9 mouse cellular contexts compared by ENCODE assay signal in genomic region chr9:45877928-45878327, GRCm38 (mm10). TPM values are rescaled to one million over a fixed set of nuclear protein-coding genes. Genes with fewer than 3 reads are reported as not detected.
A peak's percentile ranks its signal among the peaks of the same experiment; 100 is the strongest.
DNase-seq lines count a peak whose midpoint lies in the region; ATAC-seq and TF ChIP-seq lines count a peak whose summit lies in the region.
"Had no signal": no experiment of that assay in that cellular context is flagged by ENCODE, and none has a peak within 500 bp of the region (broad histone marks: within the 10 kb centered on the region; RNA-seq: fewer than 3 reads in every experiment).

No protein-coding gene starts in this region.

- H3K9ac ChIP-seq in limb, embryonic 14.5 days (ENCODE audit: low read depth, low read length, severe bottlenecking) = no peak overlapping the region
- H3K9ac ChIP-seq: heart, embryonic 13.5 days had no signal

- H3K9me3 ChIP-seq in limb, embryonic 14.5 days (ENCODE audit: control insufficient read depth, low read length) = no peaks in the 10 kb centered on the region
- no peaks in the 10 kb centered on the region for H3K9me3 ChIP-seq in limb, embryonic 10.5 days (replicated peaks)
- H3K9me3 ChIP-seq: heart, embryonic 13.5 days had no signal

- no peaks in the 10 kb centered on the region for H3K4me1 ChIP-seq in limb, embryonic 14.5 days (ENCODE audit: control insufficient read depth, insufficient read depth, low read length)
- no peaks in the 10 kb centered on the region for H3K4me1 ChIP-seq in limb, embryonic 10.5 days
- H3K4me1 ChIP-seq: heart, embryonic 13.5 days had no signal

- 70% methylated on average over 2 of the region's 2 CpGs for whole genome bisulfite sequencing in limb, embryonic 14.5 days
- WGBS in limb, embryonic 10.5 days = 83% methylated on average over 2 of the region's 2 CpGs

- H3K27me3 ChIP-seq in limb, embryonic 14.5 days (ENCODE audit: control insufficient read depth, insufficient read depth, low read length) = no peaks in the 10 kb centered on the region
- no peaks in the 10 kb centered on the region for H3K27me3 ChIP-seq in limb, embryonic 10.5 days (ENCODE audit: low read depth, poor library complexity, severe bottlenecking)
- H3K27me3 ChIP-seq: heart, embryonic 13.5 days had no signal

- DNase-seq in adrenal gland, postnatal 14 days = peak; percentile 31
- DNase-seq in adrenal gland, postnatal 4 days (ENCODE audit: low spot score in 2 of 2) = no peak
- peak; percentile 81 for DNase-seq in limb, embryonic 14.5 days (ENCODE audit: low spot score)
- DNase-seq in limb, embryonic 10.5 days (ENCODE audit: low spot score) = no peak
- DNase-seq in lung, postnatal 14 days = peak; percentile 68
- no peak for DNase-seq in ovary, postnatal 36 days (ENCODE audit: low spot score)

- H3K4me3 ChIP-seq in limb, embryonic 14.5 days (replicated peaks; ENCODE audit: low read length) = no peak overlapping the region
- H3K4me3 ChIP-seq in limb, embryonic 10.5 days = no peak overlapping the region
- H3K4me3 ChIP-seq: heart, embryonic 13.5 days had no signal

- no peak overlapping the region for H3K4me2 ChIP-seq in limb, embryonic 14.5 days (replicated peaks; ENCODE audit: low read depth, low read length, severe bottlenecking)
- H3K4me2 ChIP-seq: heart, embryonic 13.5 days had no signal

- no peak for ATAC-seq in limb, embryonic 14.5 days (ENCODE audit: low FRiP score, low read depth)
- ATAC-seq in erythroid progenitor cell, adult 5-6 weeks (replicated peaks; ENCODE audit: low FRiP score, poor library complexity, severe bottlenecking) = 0 out of 2 replicates have a peak, but pooled peaks have one; percentile 57
- no peak for ATAC-seq in megakaryocyte-erythroid progenitor cell, adult 5-6 weeks (replicated peaks; ENCODE audit: low FRiP score, low TSS enrichment, poor library complexity, severe bottlenecking)

- H3K27ac ChIP-seq in limb, embryonic 14.5 days (replicated peaks; ENCODE audit: low read depth, low read length) = no peak overlapping the region
- no peak overlapping the region for H3K27ac ChIP-seq in limb, embryonic 10.5 days
- H3K27ac ChIP-seq: heart, embryonic 13.5 days had no signal

- H3K36me3 ChIP-seq in limb, embryonic 14.5 days (ENCODE audit: control insufficient read depth, insufficient read depth, low read length) = peaks cover 62% of the 10 kb centered on the region
- peaks cover 80% of the 10 kb centered on the region for H3K36me3 ChIP-seq in limb, embryonic 10.5 days

- no peak for TF ChIP-seq POLR2A in limb, embryonic 14.5 days (IDR thresholded peaks at IDR 0.05; ENCODE audit: borderline replicate concordance, extremely low read depth, insufficient read depth, insufficient read length)

RNA-seq across cellular contexts. Expression of gene Pcsk7, which starts 28.4 kb away (rescaled TPM):
- total RNA-seq in adrenal gland, postnatal 14 days (2021) = 26.6 and 28.4 TPM in 2 replicates
- total RNA-seq in adrenal gland, postnatal 4 days (2021) = 10 to 100 TPM; 31.3 to 35.6 TPM
- polyA plus RNA-seq in limb, embryonic 14.5 days (2012; rRNA removed) = 33.3 and 36.6 TPM in 2 replicates
- polyA plus RNA-seq in limb, embryonic 14.5 days (2014; fragmentation: Nextera tagmentation; extraction: Ambion mirVana) = 17.3 and 17.9 TPM in 2 replicates
- polyA plus RNA-seq in limb, embryonic 10.5 days (2016; fragmentation: Nextera tagmentation; extraction: Ambion mirVana) = 17.3 and 23.5 TPM in 2 replicates
- total RNA-seq in erythroid progenitor cell, adult 5-6 weeks (2015; ENCODE audit: low replicate concordance) = 7.6 and 13.4 TPM in 2 replicates
- 10.1 and 12.5 TPM in 2 replicates for total RNA-seq in erythroid progenitor cell, adult 5-6 weeks (2017; ENCODE audit: low replicate concordance)
- 17.4 and 24.5 TPM in 2 replicates for total RNA-seq in megakaryocyte-erythroid progenitor cell, adult 5-6 weeks (2014; fragmentation: Nextera tagmentation)
- 11.9 and 15.8 TPM in 2 replicates for total RNA-seq in megakaryocyte-erythroid progenitor cell, adult 5-6 weeks (2017)

RNA-seq across cellular contexts. Expression of gene Rnf214, which starts 28.8 kb away (rescaled TPM):
- 39.0 and 40.0 TPM in 2 replicates for total RNA-seq in adrenal gland, postnatal 14 days (2021)
- 10 to 100 TPM; 53.9 to 58.1 TPM for total RNA-seq in adrenal gland, postnatal 4 days (2021)
- 27.6 and 31.5 TPM in 2 replicates for polyA plus RNA-seq in limb, embryonic 14.5 days (2012; rRNA removed)
- polyA plus RNA-seq in limb, embryonic 14.5 days (2014; fragmentation: Nextera tagmentation; extraction: Ambion mirVana) = 55.7 and 57.0 TPM in 2 replicates
- polyA plus RNA-seq in limb, embryonic 10.5 days (2016; fragmentation: Nextera tagmentation; extraction: Ambion mirVana) = 52.0 and 61.2 TPM in 2 replicates
- 11.5 and 28.9 TPM in 2 replicates for total RNA-seq in erythroid progenitor cell, adult 5-6 weeks (2015; ENCODE audit: low replicate concordance)
- total RNA-seq in erythroid progenitor cell, adult 5-6 weeks (2017; ENCODE audit: low replicate concordance) = 71.4 and 81.8 TPM in 2 replicates
- 34.7 and 48.2 TPM in 2 replicates for total RNA-seq in megakaryocyte-erythroid progenitor cell, adult 5-6 weeks (2014; fragmentation: Nextera tagmentation)
- 22.6 and 26.0 TPM in 2 replicates for total RNA-seq in megakaryocyte-erythroid progenitor cell, adult 5-6 weeks (2017)

RNA-seq across cellular contexts. Expression of gene Bace1, which starts 39.5 kb away (rescaled TPM):
- 25.2 and 25.6 TPM in 2 replicates for total RNA-seq in adrenal gland, postnatal 14 days (2021)
- total RNA-seq in adrenal gland, postnatal 4 days (2021) = 10 to 100 TPM; 34.1 to 36.0 TPM
- 37.9 and 49.3 TPM in 2 replicates for polyA plus RNA-seq in limb, embryonic 14.5 days (2012; rRNA removed)
- 39.0 and 42.3 TPM in 2 replicates for polyA plus RNA-seq in limb, embryonic 14.5 days (2014; fragmentation: Nextera tagmentation; extraction: Ambion mirVana)
- polyA plus RNA-seq in limb, embryonic 10.5 days (2016; fragmentation: Nextera tagmentation; extraction: Ambion mirVana) = 20.3 and 22.1 TPM in 2 replicates
- 3.8 and 4.3 TPM in 2 replicates for total RNA-seq in erythroid progenitor cell, adult 5-6 weeks (2015; ENCODE audit: low replicate concordance)
- 1.5 and 2.2 TPM in 2 replicates for total RNA-seq in erythroid progenitor cell, adult 5-6 weeks (2017; ENCODE audit: low replicate concordance)
- 1.7 and 5.8 TPM in 2 replicates for total RNA-seq in megakaryocyte-erythroid progenitor cell, adult 5-6 weeks (2014; fragmentation: Nextera tagmentation)
- 0.52 and 0.99 TPM in 2 replicates for total RNA-seq in megakaryocyte-erythroid progenitor cell, adult 5-6 weeks (2017)

RNA-seq across cellular contexts. Expression of gene Cep164, which starts 49.4 kb away (rescaled TPM):
- 12.4 and 13.1 TPM in 2 replicates for total RNA-seq in adrenal gland, postnatal 14 days (2021)
- total RNA-seq in adrenal gland, postnatal 4 days (2021) = 10 to 100 TPM; 26.7 to 30.9 TPM
- 33.3 and 40.2 TPM in 2 replicates for polyA plus RNA-seq in limb, embryonic 14.5 days (2012; rRNA removed)
- 26.2 and 36.9 TPM in 2 replicates for polyA plus RNA-seq in limb, embryonic 14.5 days (2014; fragmentation: Nextera tagmentation; extraction: Ambion mirVana)
- 22.0 and 24.1 TPM in 2 replicates for polyA plus RNA-seq in limb, embryonic 10.5 days (2016; fragmentation: Nextera tagmentation; extraction: Ambion mirVana)
- total RNA-seq in erythroid progenitor cell, adult 5-6 weeks (2015; ENCODE audit: low replicate concordance) = 31.4 and 47.4 TPM in 2 replicates
- 39.9 and 50.2 TPM in 2 replicates for total RNA-seq in erythroid progenitor cell, adult 5-6 weeks (2017; ENCODE audit: low replicate concordance)
- total RNA-seq in megakaryocyte-erythroid progenitor cell, adult 5-6 weeks (2014; fragmentation: Nextera tagmentation) = 15.8 and 30.3 TPM in 2 replicates
- total RNA-seq in megakaryocyte-erythroid progenitor cell, adult 5-6 weeks (2017) = 10.6 and 11.1 TPM in 2 replicates

RNA-seq across cellular contexts. Expression of gene Tagln, which starts 57.9 kb away (rescaled TPM):
- 57.9 and 85.1 TPM in 2 replicates for total RNA-seq in adrenal gland, postnatal 14 days (2021)
- total RNA-seq in adrenal gland, postnatal 4 days (2021) = 10 to 100 TPM; 44.1 to 44.3 TPM
- 27.8 and 29.8 TPM in 2 replicates for polyA plus RNA-seq in limb, embryonic 14.5 days (2012; rRNA removed)
- polyA plus RNA-seq in limb, embryonic 14.5 days (2014; fragmentation: Nextera tagmentation; extraction: Ambion mirVana) = 31.7 and 35.7 TPM in 2 replicates
- polyA plus RNA-seq in limb, embryonic 10.5 days (2016; fragmentation: Nextera tagmentation; extraction: Ambion mirVana) = 4.7 and 6.0 TPM in 2 replicates
- not detected in 2 replicates for total RNA-seq in erythroid progenitor cell, adult 5-6 weeks (2015; ENCODE audit: low replicate concordance)
- not detected in 2 replicates for total RNA-seq in erythroid progenitor cell, adult 5-6 weeks (2017; ENCODE audit: low replicate concordance)
- total RNA-seq in megakaryocyte-erythroid progenitor cell, adult 5-6 weeks (2014; fragmentation: Nextera tagmentation) = not detected in 2 replicates
- total RNA-seq in megakaryocyte-erythroid progenitor cell, adult 5-6 weeks (2017) = not detected in 2 replicates

Comparison
In these comparisons a context has a peak if more than half of its experiments do, and no peak if none do; other contexts are left out.
1. DNase-seq: peak in adrenal gland, postnatal 14 days (single experiment), limb, embryonic 14.5 days (single experiment) and lung, postnatal 14 days (single experiment); none in adrenal gland, postnatal 4 days (0 of 2), limb, embryonic 10.5 days (single experiment) and ovary, postnatal 36 days (single experiment).